Mouse (Mus musculus): Measurements from ENCODE around the gene Arhgef16.

Arhgef16 gene

GRCm38 (mm10) chr4:154229569-154229968 is 71.9 kb downstream of the Arhgef16 start:
- DNase-seq (ENCODE audit: low read depth, low spot score), result no peak
